Mouse (Mus musculus) myocyte (in vitro differentiated cells): Measurements from ENCODE around the gene Slc1a2. TPM values are rescaled to one million over a fixed set of nuclear protein-coding genes. Genes with fewer than 3 reads are reported as not detected.

Source experiments
- H3K27me3 ChIP-seq: one replicate; pipeline ENCODE4 v1.6.1; 2011; ENCODE audit not compliant: control insufficient read depth, insufficient read depth, insufficient read length
- H3K36me3 ChIP-seq: one replicate; pipeline ENCODE4 v1.6.1; 2011; ENCODE audit not compliant: control insufficient read depth, insufficient read depth
- H3K4me2 ChIP-seq: one replicate; pipeline ENCODE4 v1.6.1; 2011; ENCODE audit warnings: low read depth, control low read depth
- H3K4me3 ChIP-seq: one replicate; pipeline ENCODE4 v1.5.1; 2011; ENCODE audit warnings: mild to moderate bottlenecking, control low read depth, moderate library complexity
- H3K79me2 ChIP-seq: one replicate; pipeline ENCODE4 v1.6.1; 2011; ENCODE audit not compliant: control insufficient read depth, insufficient read depth
- H3ac ChIP-seq: one replicate; pipeline ENCODE4 v1.6.1; 2011; ENCODE audit not compliant: control insufficient read depth, insufficient read length
- CEBPB ChIP-seq: IDR thresholded peaks from 2 replicates; pipeline ENCODE4 v1.6.1; 2011; ENCODE audit warnings: mild to moderate bottlenecking, moderate library complexity; ENCODE audit not compliant: poor library complexity, insufficient read depth, severe bottlenecking
- E2F4 ChIP-seq: IDR thresholded peaks from one replicate; pipeline ENCODE4 v1.6.1; 2011; ENCODE audit warnings: mild to moderate bottlenecking, control low read depth, moderate library complexity; ENCODE audit not compliant: insufficient read depth
- MAX ChIP-seq: IDR thresholded peaks from one replicate; pipeline ENCODE4 v1.6.1; 2011; ENCODE audit warnings: low read depth, mild to moderate bottlenecking, control low read depth
- MYOD1 ChIP-seq, 3 experiments: IDR thresholded peaks; one replicate each; pipeline ENCODE4 v1.6.1; 2011; ENCODE audit warnings: control low read depth in 2 of 3, low read depth in 2 of 3, mild to moderate bottlenecking in 2 of 3, moderate library complexity in 1 of 3; ENCODE audit not compliant: insufficient read length in 2 of 3, control insufficient read depth in 1 of 3
- MYOG ChIP-seq, 3 experiments: IDR thresholded peaks; one replicate each; pipeline ENCODE4 v1.6.1; 2011; ENCODE audit warnings: control low read depth in 2 of 3, low read depth in 2 of 3, mild to moderate bottlenecking in 2 of 3; ENCODE audit not compliant: insufficient read length in 2 of 3, control insufficient read depth in 1 of 3, insufficient read depth in 1 of 3
- POLR2A ChIP-seq: IDR thresholded peaks from one replicate; pipeline ENCODE4 v1.6.1; 2011; ENCODE audit warnings: low read depth, mild to moderate bottlenecking, control low read depth, moderate library complexity; ENCODE audit not compliant: insufficient read length
- POLR2AphosphoS2 ChIP-seq: IDR thresholded peaks from one replicate; pipeline ENCODE4 v1.6.1; 2011; ENCODE audit warnings: low read depth, control low read depth; ENCODE audit not compliant: insufficient read length
- REST ChIP-seq: IDR thresholded peaks from one replicate; pipeline ENCODE4 v1.6.1; 2011; ENCODE audit warnings: mild to moderate bottlenecking, control low read depth, moderate library complexity; ENCODE audit not compliant: insufficient read depth, insufficient read length
- SRF ChIP-seq: IDR thresholded peaks from one replicate; pipeline ENCODE4 v1.6.1; 2011; ENCODE audit warnings: low read depth; ENCODE audit not compliant: control insufficient read depth, insufficient read length
- TCF12 ChIP-seq: IDR thresholded peaks from one replicate; pipeline ENCODE4 v1.6.1; 2011; ENCODE audit warnings: mild to moderate bottlenecking, control low read depth; ENCODE audit not compliant: poor library complexity, insufficient read depth, severe bottlenecking
- TCF3 ChIP-seq: IDR thresholded peaks from one replicate; pipeline ENCODE4 v1.6.1; 2011; ENCODE audit warnings: low read depth, control low read depth; ENCODE audit not compliant: insufficient read length
- USF1 ChIP-seq: IDR thresholded peaks from one replicate; pipeline ENCODE4 v1.6.1; 2011; ENCODE audit warnings: low read depth, mild to moderate bottlenecking, control low read depth, moderate library complexity
- polyA plus RNA-seq: library from polyadenylated mRNA; unstranded; fragments of >200 nt; fragmentation: generic; extraction: Trizol; gene quantifications from one replicate; pipeline ENCODE4 v1.2.1, GENCODE M21; 2012; ENCODE audit warnings: missing spikeins

Gene Slc1a2
- polyA plus RNA-seq = 0.02 TPM

- H3K79me2 ChIP-seq = no peaks in the 10 kb centered on the region
- peaks cover 33% of the 10 kb centered on the region for H3K27me3 ChIP-seq
- no peak within 1 kb of the TSS for H3K4me3 ChIP-seq
- TF ChIP-seq USF1 (no peak), CEBPB (no peak), POLR2AphosphoS2 (no peak), MYOG (IDR thresholded peaks at IDR 0.05; ENCODE audit: control insufficient read depth in 1 of 3, insufficient read depth in 1 of 3, insufficient read length in 2 of 3, low read depth in 2 of 3) (no peak), E2F4 (no peak), REST (no peak), MAX (no peak)
- H3K36me3 ChIP-seq = no peaks in the 10 kb centered on the region
- no peak within 1 kb of the TSS for H3ac ChIP-seq
- no peak within 1 kb of the TSS for H3K4me2 ChIP-seq
These were observed at the start of gene Slc1a2 for GRCm38 (mm10) chr2:102658163-102658660. Slc1a2 (plus strand) TSS chr2:102658659.

- TF ChIP-seq TCF3 (no peak), POLR2A (no peak), USF1 (no peak), MYOD1 (IDR thresholded peaks at IDR 0.05; ENCODE audit: control insufficient read depth in 1 of 3, insufficient read length in 2 of 3, low read depth in 2 of 3) (no peak), MYOG (IDR thresholded peaks at IDR 0.05; ENCODE audit: control insufficient read depth in 1 of 3, insufficient read depth in 1 of 3, insufficient read length in 2 of 3, low read depth in 2 of 3) (no peak), REST (no peak), TCF12 (no peak), SRF (no peak), MAX (no peak), POLR2AphosphoS2 (no peak), CEBPB (no peak)
- no peaks in the 10 kb centered on the region for H3K79me2 ChIP-seq
- H3K27me3 ChIP-seq = peaks cover 7% of the 10 kb centered on the region
- no peaks in the 10 kb centered on the region for H3K36me3 ChIP-seq
- no peak overlapping the region for H3ac ChIP-seq
- no peak overlapping the region for H3K4me2 ChIP-seq
- H3K4me3 ChIP-seq = no peak overlapping the region
These were observed 48.0 kb upstream of the Slc1a2 start for GRCm38 (mm10) chr2:102610485-102610884.

DNA sequence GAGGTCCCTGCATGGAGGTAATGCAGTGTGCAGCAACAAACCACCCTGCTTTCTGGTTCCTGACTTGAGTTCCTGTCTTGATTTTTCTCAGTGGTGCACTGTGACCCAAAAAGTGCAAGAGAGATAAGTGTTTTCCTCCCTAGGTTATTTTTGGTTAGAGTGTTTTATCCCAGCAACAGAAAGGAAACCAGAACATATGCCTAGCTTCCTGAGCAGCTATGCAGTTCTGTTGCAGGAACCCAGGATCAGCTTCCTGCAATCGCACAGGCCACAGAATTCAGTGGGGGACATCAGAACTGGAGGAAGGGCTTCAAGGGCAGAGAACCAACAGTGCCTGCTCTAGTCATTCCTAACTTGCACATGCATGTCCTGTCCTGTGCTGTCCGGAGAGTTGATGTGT is 41.8 kb upstream of the Slc1a2 start:
- no peaks in the 10 kb centered on the region for H3K36me3 ChIP-seq
- no peak for TF ChIP-seq CEBPB
- TF ChIP-seq TCF12 = no peak
- TF ChIP-seq USF1 = no peak
- no peak for TF ChIP-seq MYOD1 (IDR thresholded peaks at IDR 0.05; ENCODE audit: control insufficient read depth in 1 of 3, insufficient read length in 2 of 3, low read depth in 2 of 3)
- no peak for TF ChIP-seq SRF
- TF ChIP-seq MYOG (IDR thresholded peaks at IDR 0.05; ENCODE audit: control insufficient read depth in 1 of 3, insufficient read depth in 1 of 3, insufficient read length in 2 of 3, low read depth in 2 of 3) = no peak
- no peak for TF ChIP-seq REST
- no peak for TF ChIP-seq POLR2AphosphoS2
- no peak for TF ChIP-seq TCF3
- TF ChIP-seq POLR2A = no peak
- H3K27me3 ChIP-seq = peaks cover 18% of the 10 kb centered on the region
- no peak overlapping the region for H3K4me3 ChIP-seq
- H3ac ChIP-seq = no peak overlapping the region
- H3K79me2 ChIP-seq = no peaks in the 10 kb centered on the region
- no peak overlapping the region for H3K4me2 ChIP-seq

GRCm38 (mm10) chr2:102620744-102621429 is 37.6 kb upstream of the Slc1a2 start:
- H3K27me3 ChIP-seq = peaks cover 12% of the 10 kb centered on the region
- H3K79me2 ChIP-seq = no peaks in the 10 kb centered on the region
- no peak overlapping the region for H3K4me3 ChIP-seq
- TF ChIP-seq TCF12 = no peak
- no peak for TF ChIP-seq E2F4
- H3K36me3 ChIP-seq = no peaks in the 10 kb centered on the region
- no peak overlapping the region for H3ac ChIP-seq
- H3K4me2 ChIP-seq = no peak overlapping the region

DNA sequence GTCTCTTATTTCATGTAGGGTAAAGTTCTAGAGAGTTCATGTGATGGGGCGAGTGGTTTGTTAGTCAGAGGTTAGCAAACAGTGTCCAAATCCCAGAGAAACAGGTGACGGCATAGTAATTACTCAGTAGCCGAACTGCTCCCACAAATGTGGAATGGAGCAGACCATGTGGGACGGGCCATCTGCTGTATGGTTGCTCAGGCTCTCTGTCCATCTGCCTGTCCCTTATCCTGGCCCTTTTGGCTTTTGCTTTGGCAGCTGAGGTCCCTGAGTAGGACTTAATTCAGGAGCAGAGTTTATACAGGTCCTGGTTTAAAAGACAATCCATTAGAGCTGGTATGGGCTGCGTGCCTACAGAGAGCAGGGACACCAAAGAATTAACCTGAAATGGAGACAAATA is 36.3 kb upstream of the Slc1a2 start:
- no peaks in the 10 kb centered on the region for H3K79me2 ChIP-seq
- no peak for TF ChIP-seq POLR2AphosphoS2
- TF ChIP-seq TCF3 = no peak
- TF ChIP-seq CEBPB = no peak
- TF ChIP-seq MYOD1 (IDR thresholded peaks at IDR 0.05; ENCODE audit: control insufficient read depth in 1 of 3, insufficient read length in 2 of 3, low read depth in 2 of 3) = no peak
- no peak for TF ChIP-seq POLR2A
- TF ChIP-seq MAX = no peak
- no peak for TF ChIP-seq MYOG (IDR thresholded peaks at IDR 0.05; ENCODE audit: control insufficient read depth in 1 of 3, insufficient read depth in 1 of 3, insufficient read length in 2 of 3, low read depth in 2 of 3)
- TF ChIP-seq USF1 = no peak
- TF ChIP-seq TCF12 = no peak
- no peak overlapping the region for H3ac ChIP-seq
- H3K36me3 ChIP-seq = no peaks in the 10 kb centered on the region
- peaks cover 12% of the 10 kb centered on the region for H3K27me3 ChIP-seq
- H3K4me3 ChIP-seq = no peak overlapping the region
- no peak overlapping the region for H3K4me2 ChIP-seq
